ENCODE assay signal across 28 mouse cellular contexts in the genomic region with DNA sequence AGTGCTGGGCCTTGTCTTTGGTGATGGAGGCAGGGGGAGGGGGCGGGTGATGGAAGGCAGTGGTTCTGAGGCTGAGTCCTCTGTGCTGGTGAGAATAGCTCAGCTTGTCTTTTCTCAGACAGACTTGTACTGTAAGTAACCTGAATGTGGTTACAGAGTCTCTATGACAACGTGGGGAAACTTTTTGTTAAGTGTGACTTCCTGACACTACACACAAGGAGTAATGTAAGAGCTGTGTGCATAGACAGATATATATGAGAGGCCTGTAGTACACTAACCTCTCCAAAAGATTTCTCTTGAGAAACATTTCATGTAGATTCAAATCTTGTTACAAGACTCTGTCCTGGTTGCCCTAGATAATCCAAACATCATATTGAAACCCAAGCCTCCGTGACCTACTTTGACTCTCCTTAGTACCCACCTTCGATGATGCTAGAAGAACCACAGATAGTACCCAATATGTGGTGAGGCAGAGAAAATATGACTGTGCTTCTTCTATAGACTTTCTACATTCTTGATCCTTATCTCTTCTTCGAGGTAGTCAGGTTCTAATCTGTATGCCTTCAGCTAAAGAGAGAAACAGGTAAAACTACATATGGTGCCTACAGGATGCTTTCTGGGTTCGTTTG.
DNase-seq lines count a peak whose midpoint lies in the region; ATAC-seq and TF ChIP-seq lines count a peak whose summit lies in the region.
"Had no signal": no experiment of that assay in that cellular context is flagged by ENCODE, and none has a peak within 500 bp of the region (broad histone marks: within the 10 kb centered on the region; RNA-seq: fewer than 3 reads in every experiment).

No protein-coding gene starts in this region.

- DNase-seq in lung, postnatal 25 days (ENCODE audit: low spot score): peak; percentile 2
- no peak for DNase-seq in lung, adult 2 months
- DNase-seq in fibroblast of lung, adult 2 months (ENCODE audit: low read depth): peak; percentile 20
- peak; percentile 49 to 74 for DNase-seq in natural killer cell, adult 2 months (ENCODE audit: low spot score in 2 of 2)
- peak; percentile 10 to 24 for DNase-seq in thymus, postnatal 36 days
- no peak for DNase-seq in frontal cortex, postnatal 14 days (ENCODE audit: low spot score in 2 of 2)
- DNase-seq in frontal cortex, adult 2 months (ENCODE audit: extremely low spot score in 1 of 2, low spot score in 1 of 2): no peak
- no peak for DNase-seq in forebrain, embryonic 11.5 days (ENCODE audit: low spot score)
- DNase-seq: adrenal gland, postnatal 10 days; cerebellum, adult 18-20 months; cerebellum, postnatal 14 days; gastrocnemius, postnatal 36 days; heart, adult 2 months; heart, postnatal 14 days; kidney, adult 2 months; kidney, postnatal 14 days; layer of hippocampus, postnatal 36 days; liver, postnatal 0 days; lung, postnatal 10 days; right cerebral cortex, postnatal 4 days had no signal

- TF ChIP-seq CTCF in lung, adult 2 months (IDR thresholded peaks at IDR 0.05; ENCODE audit: insufficient read depth, low read length): no peak

- no peaks in the 10 kb centered on the region for H3K36me3 ChIP-seq in forebrain, embryonic 11.5 days (ENCODE audit: control insufficient read depth, insufficient read depth, low read length)
- H3K36me3 ChIP-seq: embryonic facial prominence, embryonic 12.5 days; heart, embryonic 13.5 days; hindbrain, embryonic 12.5 days; limb, embryonic 12.5 days; midbrain, embryonic 12.5 days had no signal

- 75% methylated on average over 6 of the region's 6 CpGs for WGBS in lung, adult 2 months
- WGBS in forebrain, embryonic 11.5 days: 82% methylated on average over 6 of the region's 6 CpGs

- H3K4me3 ChIP-seq in lung, adult 2 months (replicated peaks; ENCODE audit: extremely low read depth, low read depth, low read length): no peak overlapping the region
- H3K4me3 ChIP-seq in forebrain, embryonic 11.5 days (ENCODE audit: low read depth, low read length): no peak overlapping the region
- H3K4me3 ChIP-seq: embryonic facial prominence, embryonic 12.5 days; forebrain, embryonic 13.5 days; heart, adult 2 months; heart, embryonic 13.5 days; hindbrain, embryonic 12.5 days; layer of hippocampus, adult 2 months; limb, embryonic 12.5 days; midbrain, embryonic 12.5 days had no signal

- no peak for TF ChIP-seq POLR2A in lung, adult 2 months (IDR thresholded peaks at IDR 0.05; ENCODE audit: borderline replicate concordance, extremely low read depth, low read depth, low read length)

- no peak overlapping the region for H3K4me2 ChIP-seq in forebrain, embryonic 11.5 days (ENCODE audit: low read depth, low read length, severe bottlenecking)
- H3K4me2 ChIP-seq: embryonic facial prominence, embryonic 12.5 days; forebrain, embryonic 13.5 days; heart, embryonic 13.5 days; hindbrain, embryonic 12.5 days; limb, embryonic 12.5 days; liver, embryonic 11.5 days; midbrain, embryonic 12.5 days had no signal

- H3K9ac ChIP-seq in forebrain, embryonic 11.5 days (ENCODE audit: low read length): no peak overlapping the region
- H3K9ac ChIP-seq: embryonic facial prominence, embryonic 12.5 days; forebrain, embryonic 13.5 days; heart, embryonic 13.5 days; hindbrain, embryonic 12.5 days; limb, embryonic 12.5 days; liver, postnatal 0 days; midbrain, embryonic 12.5 days had no signal

- peaks cover 15% of the 10 kb centered on the region; the same call in 1 of the 2 replicates for H3K27me3 ChIP-seq in forebrain, embryonic 11.5 days (ENCODE audit: control insufficient read depth, insufficient read depth, low read length)
- H3K27me3 ChIP-seq: embryonic facial prominence, embryonic 12.5 days; heart, embryonic 13.5 days; limb, embryonic 12.5 days had no signal

- H3K4me1 ChIP-seq in lung, adult 2 months (ENCODE audit: control insufficient read depth, insufficient read depth, low read length): no peaks in the 10 kb centered on the region
- H3K4me1 ChIP-seq in forebrain, embryonic 11.5 days (replicated peaks; ENCODE audit: control insufficient read depth, insufficient read depth, low read length): no peaks in the 10 kb centered on the region
- H3K4me1 ChIP-seq: heart, embryonic 13.5 days had no signal

- H3K27ac ChIP-seq in forebrain, embryonic 11.5 days (ENCODE audit: low read depth, low read length): no peak overlapping the region
- H3K27ac ChIP-seq: embryonic facial prominence, embryonic 12.5 days; forebrain, embryonic 13.5 days; heart, adult 2 months; heart, embryonic 13.5 days; hindbrain, embryonic 12.5 days; layer of hippocampus, adult 2 months; limb, embryonic 12.5 days; midbrain, embryonic 12.5 days had no signal

- H3K9me3 ChIP-seq in forebrain, embryonic 11.5 days (ENCODE audit: control insufficient read depth, low read length): no peaks in the 10 kb centered on the region
- H3K9me3 ChIP-seq: embryonic facial prominence, embryonic 12.5 days; forebrain, embryonic 13.5 days; heart, embryonic 13.5 days; hindbrain, embryonic 12.5 days; limb, embryonic 12.5 days; midbrain, embryonic 12.5 days had no signal

- no peak for ATAC-seq in forebrain, embryonic 11.5 days (replicated peaks; ENCODE audit: low FRiP score)
- ATAC-seq: forebrain, embryonic 13.5 days; liver, postnatal 0 days had no signal

Comparison
In these comparisons a context has a peak if more than half of its experiments do, and no peak if none do; other contexts are left out.
1. DNase-seq: peak in lung, postnatal 25 days (single experiment), fibroblast of lung, adult 2 months (single experiment), natural killer cell, adult 2 months (2 of 2) and thymus, postnatal 36 days (2 of 2); none in lung, adult 2 months (single experiment), frontal cortex, postnatal 14 days (0 of 2), frontal cortex, adult 2 months (0 of 2) and forebrain, embryonic 11.5 days (single experiment).